Mouse (Mus musculus) NIH3T3 (cell line): ENCODE data around the gene Itga5.

Source experiments
- DNase-seq: peaks from one replicate; pipeline ENCODE4 v3.0.0-alpha.2; 2012; ENCODE audit warnings: low read depth

The Itga5 gene

GRCm38 (mm10) chr15:103365471-103366375, 840 bp downstream of the Itga5 start:
- DNase-seq = peak; percentile 70

DNA sequence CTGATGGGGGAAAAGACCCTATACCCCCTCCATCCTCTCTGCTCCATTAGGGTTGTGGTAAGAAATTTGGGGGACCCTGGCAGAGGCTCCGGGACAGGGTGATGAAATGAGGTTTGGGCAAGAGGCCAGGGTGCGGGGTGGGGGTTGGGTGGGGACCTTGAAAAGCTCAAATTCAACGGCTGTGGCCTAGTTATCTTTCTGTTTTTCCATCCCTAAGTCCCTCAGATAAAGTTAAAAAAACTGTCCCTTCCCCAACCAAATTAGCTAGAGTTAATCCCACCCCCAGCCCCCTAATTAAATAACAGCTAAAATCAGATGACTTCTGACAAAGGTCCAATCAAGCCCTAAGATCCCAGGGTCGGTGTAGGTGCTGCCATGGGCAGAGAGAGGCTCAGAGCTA, 1.8 kb downstream of the Itga5 start:
- peak; percentile 41 for DNase-seq

DNA sequence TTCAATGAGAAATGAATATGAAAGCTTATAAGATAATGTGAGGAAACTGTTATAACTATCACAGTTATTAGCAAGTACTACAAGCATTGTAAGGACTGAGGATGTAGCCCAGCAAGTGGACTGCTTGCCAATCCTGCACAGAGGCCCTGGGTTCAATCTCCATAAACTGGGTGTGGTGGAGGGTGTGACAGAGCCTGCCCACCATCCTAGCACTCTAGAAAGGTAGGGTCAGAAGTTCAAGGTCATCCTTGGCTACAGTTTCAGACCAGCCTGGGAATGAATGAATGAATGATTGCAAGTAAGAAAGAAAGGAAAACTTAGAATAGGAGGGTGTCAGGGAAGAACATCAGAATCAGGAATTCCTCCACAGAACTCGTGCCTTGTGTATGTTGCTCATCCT, 2.8 kb downstream of the Itga5 start:
- DNase-seq = no peak

DNA sequence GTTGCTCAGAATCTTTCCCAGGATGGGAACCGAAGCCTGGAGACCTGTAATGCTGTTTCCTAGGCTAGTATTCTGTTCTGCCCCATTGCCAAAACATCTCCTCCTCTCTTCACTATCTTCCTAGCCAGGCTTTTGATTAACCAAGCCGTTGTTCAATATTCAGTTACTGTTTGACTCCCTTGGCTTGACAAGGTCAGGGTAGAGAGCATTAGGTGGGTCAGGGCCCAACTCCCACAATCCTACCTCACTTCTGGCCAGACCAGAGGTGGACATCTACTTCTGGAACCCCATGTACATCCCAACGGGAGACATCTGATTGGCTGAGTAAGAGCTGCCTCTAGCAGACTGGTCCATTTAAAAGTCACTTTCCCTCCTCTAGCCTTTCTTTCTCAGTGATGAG, 3.6 kb downstream of the Itga5 start:
- no peak for DNase-seq

DNA sequence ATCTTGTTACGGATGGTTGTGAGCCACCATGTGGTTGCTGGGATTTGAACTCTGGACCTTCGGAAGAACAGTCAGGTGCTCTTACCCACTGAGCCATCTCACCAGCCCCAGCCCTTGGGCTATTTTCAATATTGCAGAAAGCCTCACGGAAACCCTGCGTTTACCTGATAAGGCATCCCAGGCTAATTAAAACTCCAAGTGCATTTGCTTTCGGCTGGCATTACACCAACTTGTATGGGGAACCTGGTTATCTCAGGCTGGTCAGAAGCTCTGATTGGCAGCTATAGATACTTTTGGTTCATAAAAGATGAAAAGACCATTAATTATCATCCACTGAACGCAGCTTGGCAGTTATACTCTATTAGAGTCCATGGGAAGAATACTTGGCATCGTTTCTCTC, 4.2 kb downstream of the Itga5 start:
- no peak for DNase-seq

GRCm38 (mm10) chr15:103361269-103361668, 5.3 kb downstream of the Itga5 start:
- no peak for DNase-seq

GRCm38 (mm10) chr15:103359869-103360602, 6.5 kb downstream of the Itga5 start:
- DNase-seq = no peak

DNA sequence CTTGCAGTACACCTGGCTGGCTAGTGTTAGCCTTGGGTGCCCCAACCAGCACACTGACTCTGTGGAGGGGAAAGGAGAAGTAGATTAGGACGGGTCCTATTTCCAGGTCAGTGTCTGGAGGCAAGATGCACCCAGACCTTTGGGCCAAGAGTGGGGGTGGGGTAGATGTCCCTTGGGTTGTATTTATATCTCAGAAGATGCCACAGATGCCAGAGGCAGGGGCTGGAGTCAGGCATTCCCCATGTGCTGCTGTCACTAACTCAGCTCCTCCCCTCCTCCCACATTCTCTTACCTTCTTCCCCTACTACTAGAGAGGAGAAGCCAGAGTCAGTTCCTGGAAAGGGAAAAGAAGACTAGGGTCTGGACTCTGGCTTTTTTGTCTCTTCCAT, 7.4 kb downstream of the Itga5 start:
- no peak for DNase-seq

- DNase-seq = peak; percentile 93
Observed at GRCm38 (mm10) chr15:103358278-103359121, 8.1 kb downstream of the Itga5 start.

DNA sequence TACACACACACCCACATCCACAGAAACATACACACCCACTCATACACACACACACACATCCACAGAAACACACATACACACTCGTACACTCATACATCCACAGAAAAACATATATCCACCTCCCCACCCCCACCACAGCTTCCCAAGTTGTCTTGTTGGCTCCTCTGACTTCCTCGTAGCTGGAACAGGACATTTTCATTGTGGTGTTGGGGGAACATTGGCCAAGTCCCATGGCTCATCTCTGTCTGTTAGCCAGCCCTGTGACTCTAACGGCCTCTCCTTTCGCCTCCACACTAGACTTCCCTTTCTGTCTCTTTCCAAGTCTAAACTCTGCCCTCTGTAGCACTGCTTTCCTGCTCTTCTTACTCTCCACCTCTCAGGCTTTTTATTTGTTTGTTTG, 8.7 kb downstream of the Itga5 start:
- peak; percentile 54 for DNase-seq

DNA sequence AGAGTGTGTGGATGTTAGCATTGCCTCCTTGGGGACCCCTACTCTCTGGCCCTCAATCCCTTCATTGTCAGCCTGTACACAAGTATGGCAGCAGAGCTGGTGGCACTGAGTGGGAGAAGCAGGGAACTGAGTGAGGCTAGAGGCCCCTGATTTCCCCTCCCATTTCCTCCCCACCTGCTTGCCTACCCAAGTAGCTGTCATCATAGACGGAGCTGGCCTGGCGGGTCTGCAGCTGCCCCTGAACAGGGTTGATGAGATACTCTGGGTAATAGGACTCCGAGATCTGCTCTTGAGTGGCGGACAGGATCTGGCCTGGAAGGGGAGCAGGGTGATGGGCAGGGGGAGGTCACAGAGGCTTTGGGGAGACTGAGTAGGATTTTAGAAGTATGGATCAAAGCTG, 10.4 kb downstream of the Itga5 start:
- no peak for DNase-seq

GRCm38 (mm10) chr15:103355420-103355819, 11.1 kb downstream of the Itga5 start:
- no peak for DNase-seq

GRCm38 (mm10) chr15:103354690-103355089, 11.9 kb downstream of the Itga5 start:
- no peak for DNase-seq

DNA sequence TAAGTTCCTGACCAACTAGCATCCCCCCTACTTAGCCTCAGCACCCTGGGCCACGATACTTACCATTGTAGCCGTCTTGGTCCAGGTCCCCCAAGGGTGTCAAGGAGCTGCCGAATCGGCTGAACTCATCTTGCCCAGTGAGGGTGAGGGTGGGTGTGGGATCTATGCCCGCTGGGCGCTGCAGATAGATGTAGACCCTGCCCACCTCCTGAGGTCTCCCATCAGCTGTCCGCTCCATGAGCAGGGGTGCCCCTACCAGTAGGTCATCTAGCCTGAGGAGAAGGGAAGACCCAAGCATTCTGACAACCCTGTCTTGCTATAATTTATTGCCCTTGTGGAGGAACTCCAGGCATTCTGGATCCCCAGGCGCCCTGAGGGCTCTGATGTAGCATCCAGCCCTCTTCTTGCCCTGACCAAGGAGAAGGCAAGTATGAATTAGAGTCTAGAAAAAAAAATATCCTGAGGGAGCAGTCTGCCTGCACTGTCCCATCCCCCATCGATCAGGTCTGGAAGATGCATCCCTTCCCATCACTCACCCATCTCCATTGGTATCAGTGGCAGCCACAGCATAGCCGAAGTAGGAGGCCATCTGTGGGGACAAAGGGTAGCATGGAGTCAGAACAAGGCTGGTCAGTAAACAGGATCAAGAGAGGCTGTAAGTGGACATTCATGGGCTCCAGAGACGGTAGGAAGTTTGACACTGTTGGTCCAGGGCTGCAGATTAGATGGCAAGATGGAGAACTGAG, 12.9 kb downstream of the Itga5 start:
- DNase-seq = no peak

DNA sequence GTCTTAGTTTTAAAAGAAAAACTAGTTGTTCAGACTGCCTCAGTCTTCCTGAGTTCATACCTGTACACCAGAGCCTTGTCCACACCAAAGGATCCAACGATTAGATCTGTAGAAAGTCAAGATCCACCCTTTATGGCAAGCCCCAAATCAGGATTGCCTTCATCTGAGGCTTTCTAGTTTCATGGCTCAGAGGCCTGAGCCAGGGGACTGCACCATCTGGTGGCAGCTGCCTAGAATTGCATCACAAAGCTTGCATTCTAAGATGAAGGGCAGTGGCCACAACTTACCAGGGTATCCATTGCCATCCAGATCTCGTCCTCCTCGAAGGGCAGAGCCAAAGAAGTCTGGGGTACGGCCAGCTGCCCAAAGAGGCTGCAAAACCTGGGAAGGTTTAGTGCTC, 13.7 kb downstream of the Itga5 start:
- peak; percentile 85 for DNase-seq

DNA sequence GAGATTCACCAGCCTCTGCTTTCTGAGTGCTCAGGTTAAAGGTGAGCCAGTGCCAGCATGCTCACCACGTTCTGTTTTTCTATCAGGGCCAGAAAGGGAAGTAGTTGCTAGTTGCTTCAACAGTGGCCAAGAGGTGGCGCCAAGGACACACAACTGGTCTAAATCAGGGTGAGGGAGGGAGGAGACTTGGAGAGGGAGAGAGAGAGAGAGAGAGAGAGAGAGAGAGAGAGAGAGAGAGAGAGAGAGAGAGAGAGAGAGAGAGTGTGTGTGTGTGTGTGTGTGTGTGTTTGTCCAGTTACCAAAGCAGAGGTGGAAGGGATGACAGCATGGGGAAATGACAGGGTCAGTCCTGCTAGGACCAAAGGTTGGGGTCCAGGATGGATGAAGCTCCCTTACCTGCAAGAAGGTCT, 19.3 kb downstream of the Itga5 start:
- DNase-seq = peak; percentile 91

GRCm38 (mm10) chr15:103345789-103346188, 20.8 kb downstream of the Itga5 start:
- no peak for DNase-seq

DNA sequence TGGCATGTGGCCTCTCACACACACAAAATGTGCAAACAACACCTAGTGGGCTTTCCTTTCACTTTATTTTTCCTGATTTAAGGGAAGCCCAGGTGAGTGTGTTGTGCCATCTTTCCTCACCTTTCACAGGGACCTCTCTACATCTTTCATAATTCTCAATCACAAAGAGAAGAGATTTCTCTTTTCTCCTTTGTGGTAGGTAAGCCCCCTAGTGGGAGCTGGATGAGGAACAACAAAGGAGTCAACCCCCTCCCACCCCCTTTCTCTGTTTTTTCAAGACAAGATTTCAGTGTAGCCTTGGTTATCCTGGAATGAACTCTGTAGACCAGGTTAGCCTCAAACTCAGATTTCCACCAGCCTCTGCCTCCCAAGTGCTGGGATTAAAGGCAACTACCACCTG, 23.0 kb downstream of the Itga5 start:
- DNase-seq = no peak

GRCm38 (mm10) chr15:103343008-103343407, 23.6 kb downstream of the Itga5 start:
- DNase-seq = no peak

DNA sequence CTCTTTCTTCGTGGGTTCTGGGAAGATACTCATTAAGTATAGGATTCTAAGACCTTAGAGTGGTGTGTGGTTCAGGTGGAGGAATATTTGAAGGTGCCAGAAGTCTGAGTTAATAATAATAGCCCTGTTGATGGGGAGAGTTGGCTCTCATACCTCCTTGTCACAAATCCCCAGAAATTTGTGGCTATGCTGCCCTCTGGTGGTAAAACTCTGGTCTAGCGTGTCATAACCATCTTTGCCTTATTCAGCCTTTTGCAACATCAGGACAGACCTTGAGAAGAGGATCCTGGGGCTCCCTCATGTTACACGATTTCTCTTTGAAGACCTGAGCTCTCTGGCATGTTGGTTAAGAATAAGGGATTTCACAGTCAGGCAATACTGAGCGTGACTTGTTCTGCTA, 24.1 kb downstream of the Itga5 start:
- DNase-seq = peak; percentile 91

DNA sequence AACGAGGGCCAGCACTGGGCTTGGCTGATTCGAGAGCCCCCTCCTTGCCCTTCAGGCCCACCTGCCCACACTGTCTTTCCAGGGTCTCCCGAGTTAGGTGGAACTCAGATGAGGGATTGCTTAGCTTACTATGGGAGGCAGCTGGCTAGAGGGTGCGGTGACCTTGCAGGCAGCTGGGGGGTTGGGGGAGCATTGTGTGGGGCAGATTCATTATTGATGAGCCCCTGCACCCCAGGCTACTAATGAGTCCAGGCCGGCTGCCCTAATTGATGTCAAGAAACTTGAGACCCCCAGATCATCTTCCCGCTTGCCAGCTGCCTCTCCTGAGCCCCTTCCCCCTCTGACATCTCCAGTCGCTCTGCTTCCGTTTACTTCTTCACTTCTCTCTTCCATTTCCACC, 25.0 kb downstream of the Itga5 start:
- no peak for DNase-seq

- DNase-seq = no peak
Observed at GRCm38 (mm10) chr15:103340786-103341185, 25.8 kb downstream of the Itga5 start.
